In the genomic region with DNA sequence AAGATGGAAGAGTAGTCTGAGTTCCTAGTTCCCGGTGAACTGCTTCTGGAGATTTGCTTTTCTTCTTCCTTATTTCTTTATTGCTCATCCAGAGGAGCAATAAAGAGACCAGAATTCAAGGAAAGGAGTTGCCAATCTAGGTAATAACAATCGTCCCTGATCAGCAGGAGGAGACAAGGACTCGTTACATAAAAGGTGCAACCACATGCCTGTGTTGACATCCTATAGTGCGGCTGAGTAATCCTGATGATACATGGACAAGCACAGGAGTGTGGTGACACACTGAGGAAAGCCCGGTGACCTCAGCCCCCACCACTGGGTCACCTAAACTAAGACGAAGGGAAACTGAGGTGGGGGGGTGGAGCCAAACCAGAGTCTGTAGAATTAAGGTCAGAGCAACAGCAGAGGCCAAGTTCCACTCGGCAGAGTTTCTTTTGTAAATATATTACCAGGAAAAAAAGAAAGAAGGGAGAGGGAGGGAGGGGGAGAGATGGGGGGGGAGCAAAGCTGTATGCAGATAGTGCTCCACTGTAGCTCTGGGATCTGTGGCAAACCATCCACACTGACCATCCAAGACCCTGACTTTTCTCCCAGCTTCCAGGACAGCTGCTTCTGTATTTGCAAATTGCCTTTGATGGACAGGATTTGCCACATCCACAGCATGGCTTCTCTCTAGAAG, we compare ENCODE assay signal across 22 mouse cellular contexts.
DNase-seq lines count a peak whose midpoint lies in the region; ATAC-seq and TF ChIP-seq lines count a peak whose summit lies in the region.
"Had no signal": no experiment of that assay in that cellular context is flagged by ENCODE, and none has a peak within 500 bp of the region (broad histone marks: within the 10 kb centered on the region; RNA-seq: fewer than 3 reads in every experiment).

No protein-coding gene starts in this region.

- no peaks in the 10 kb centered on the region for H3K9me3 ChIP-seq in intestine, embryonic 14.5 days (ENCODE audit: control insufficient read depth, low read length)
- no peaks in the 10 kb centered on the region for H3K9me3 ChIP-seq in intestine, embryonic 15.5 days
- no peaks in the 10 kb centered on the region for H3K9me3 ChIP-seq in intestine, postnatal 0 days (ENCODE audit: control insufficient read depth)
- 0 out of 2 replicates have a peak, but pooled peaks cover 5% of the 10 kb centered on the region for H3K9me3 ChIP-seq in embryonic facial prominence, embryonic 10.5 days
- H3K9me3 ChIP-seq: embryonic facial prominence, embryonic 13.5 days; embryonic facial prominence, embryonic 15.5 days; forebrain, embryonic 10.5 days; forebrain, embryonic 12.5 days had no signal

- DNase-seq in intestine, embryonic 14.5 days (ENCODE audit: low spot score), result peak; percentile 61
- DNase-seq in spleen, adult 18-20 months, result no peak
- no peak for DNase-seq in adrenal gland, postnatal 36 days
- DNase-seq in embryonic facial prominence, embryonic 10.5 days (ENCODE audit: low spot score), result no peak
- DNase-seq: adrenal gland, adult 2 months; adrenal gland, postnatal 10 days; adrenal gland, postnatal 25 days; cerebellum, adult 11-12 months; cerebellum, adult 2 months; cerebellum, adult 9-10 months; cerebellum, postnatal 10 days; cerebellum, postnatal 25 days had no signal

- H3K27ac ChIP-seq in intestine, embryonic 14.5 days (ENCODE audit: low read depth), result no peak overlapping the region
- H3K27ac ChIP-seq in intestine, embryonic 15.5 days, result no peak overlapping the region
- no peak overlapping the region for H3K27ac ChIP-seq in intestine, postnatal 0 days (ENCODE audit: low read depth, low read length)
- H3K27ac ChIP-seq in small intestine, adult 2 months (ENCODE audit: insufficient read depth, low read depth, low read length), result peak overlapping the region; percentile 81
- no peak overlapping the region for H3K27ac ChIP-seq in embryonic facial prominence, embryonic 10.5 days (replicated peaks)
- H3K27ac ChIP-seq: embryonic facial prominence, embryonic 13.5 days; embryonic facial prominence, embryonic 15.5 days; forebrain, embryonic 10.5 days; forebrain, embryonic 12.5 days had no signal

- H3K4me1 ChIP-seq in intestine, embryonic 14.5 days (replicated peaks; ENCODE audit: control insufficient read depth, insufficient read depth, low read length), result no peaks in the 10 kb centered on the region
- no peaks in the 10 kb centered on the region for H3K4me1 ChIP-seq in intestine, embryonic 15.5 days (replicated peaks)
- H3K4me1 ChIP-seq in intestine, postnatal 0 days (replicated peaks; ENCODE audit: control insufficient read depth, insufficient read depth, low read length), result no peaks in the 10 kb centered on the region
- peaks cover 7% of the 10 kb centered on the region for H3K4me1 ChIP-seq in small intestine, adult 2 months (ENCODE audit: control insufficient read depth, insufficient read depth, insufficient read length, low read length)
- H3K4me1 ChIP-seq in embryonic facial prominence, embryonic 10.5 days, result peaks cover 10% of the 10 kb centered on the region; the same call in 1 of the 2 replicates
- H3K4me1 ChIP-seq: forebrain, embryonic 10.5 days; forebrain, embryonic 12.5 days had no signal

- ATAC-seq in intestine, embryonic 14.5 days (replicated peaks; ENCODE audit: low FRiP score, low TSS enrichment, low read depth), result peak; percentile 68; the same call in 1 of the 2 replicates
- peak; percentile 96 for ATAC-seq in intestine, embryonic 15.5 days
- ATAC-seq in intestine, postnatal 0 days, result peak; percentile 88
- ATAC-seq: forebrain, embryonic 14.5 days; forebrain, embryonic 16.5 days had no signal

- H3K27me3 ChIP-seq in intestine, embryonic 14.5 days (replicated peaks; ENCODE audit: control insufficient read depth, insufficient read depth, low read length), result no peaks in the 10 kb centered on the region
- H3K27me3 ChIP-seq in intestine, embryonic 15.5 days (replicated peaks), result no peaks in the 10 kb centered on the region
- H3K27me3 ChIP-seq in intestine, postnatal 0 days (replicated peaks; ENCODE audit: control insufficient read depth, insufficient read depth, low read length), result no peaks in the 10 kb centered on the region
- no peaks in the 10 kb centered on the region for H3K27me3 ChIP-seq in small intestine, adult 2 months (ENCODE audit: control insufficient read depth, insufficient read depth, low read length)
- H3K27me3 ChIP-seq in embryonic facial prominence, embryonic 10.5 days (replicated peaks; ENCODE audit: low read depth, poor library complexity, severe bottlenecking), result no peaks in the 10 kb centered on the region
- H3K27me3 ChIP-seq: embryonic facial prominence, embryonic 15.5 days; forebrain, embryonic 12.5 days had no signal

- no peak for TF ChIP-seq POLR2A in small intestine, adult 2 months (IDR thresholded peaks at IDR 0.05; ENCODE audit: low read depth, low read length)

- H3K4me3 ChIP-seq in intestine, embryonic 14.5 days (ENCODE audit: low read depth, low read length), result no peak overlapping the region
- no peak overlapping the region for H3K4me3 ChIP-seq in intestine, embryonic 15.5 days (replicated peaks)
- no peak overlapping the region for H3K4me3 ChIP-seq in intestine, postnatal 0 days (ENCODE audit: low read depth, low read length)
- H3K4me3 ChIP-seq in small intestine, adult 2 months (ENCODE audit: low read depth, low read length), result peak overlapping the region; percentile 19; the same call in 1 of the 2 replicates
- no peak overlapping the region for H3K4me3 ChIP-seq in embryonic facial prominence, embryonic 10.5 days
- H3K4me3 ChIP-seq: embryonic facial prominence, embryonic 13.5 days; embryonic facial prominence, embryonic 15.5 days; erythroblast, embryonic 14.5 days; forebrain, embryonic 10.5 days; forebrain, embryonic 12.5 days had no signal

- 64% methylated on average over 7 of the region's 7 CpGs for WGBS in intestine, embryonic 14.5 days
- 51% methylated on average over 7 of the region's 7 CpGs for WGBS in intestine, embryonic 15.5 days
- WGBS in intestine, postnatal 0 days, result 33% methylated on average over 7 of the region's 7 CpGs
- WGBS in small intestine, adult 2 months, result 28% methylated on average over 7 of the region's 7 CpGs
- 85% methylated on average over 7 of the region's 7 CpGs for WGBS in embryonic facial prominence, embryonic 10.5 days

- peak; percentile 29; the same call in 1 of the 2 replicates for TF ChIP-seq CTCF in intestine, postnatal 0 days (IDR thresholded peaks at IDR 0.05; ENCODE audit: low read depth)
- no peak for TF ChIP-seq CTCF in small intestine, adult 2 months (IDR thresholded peaks at IDR 0.05; ENCODE audit: extremely low read depth, insufficient read length, insufficient replicate concordance, low read depth, low read length)

- H3K4me2 ChIP-seq in intestine, embryonic 14.5 days (ENCODE audit: low read length), result no peak overlapping the region
- H3K4me2 ChIP-seq in intestine, embryonic 15.5 days (replicated peaks), result no peak overlapping the region
- H3K4me2 ChIP-seq in intestine, postnatal 0 days (replicated peaks; ENCODE audit: low read depth), result no peak overlapping the region
- H3K4me2 ChIP-seq: embryonic facial prominence, embryonic 13.5 days; embryonic facial prominence, embryonic 15.5 days; forebrain, embryonic 12.5 days had no signal

- no peaks in the 10 kb centered on the region for H3K36me3 ChIP-seq in intestine, embryonic 14.5 days (ENCODE audit: control insufficient read depth, insufficient read depth, low read length)
- H3K36me3 ChIP-seq in intestine, embryonic 15.5 days, result no peaks in the 10 kb centered on the region
- H3K36me3 ChIP-seq in intestine, postnatal 0 days (ENCODE audit: control insufficient read depth, insufficient read depth), result no peaks in the 10 kb centered on the region
- H3K36me3 ChIP-seq in small intestine, adult 2 months (ENCODE audit: control insufficient read depth, insufficient read depth, low read length), result no peaks in the 10 kb centered on the region
- no peaks in the 10 kb centered on the region for H3K36me3 ChIP-seq in embryonic facial prominence, embryonic 10.5 days (replicated peaks)
- H3K36me3 ChIP-seq: embryonic facial prominence, embryonic 13.5 days; embryonic facial prominence, embryonic 15.5 days; forebrain, embryonic 10.5 days; forebrain, embryonic 12.5 days had no signal

- no peak overlapping the region for H3K9ac ChIP-seq in intestine, embryonic 14.5 days (ENCODE audit: low read length)
- no peak overlapping the region for H3K9ac ChIP-seq in intestine, embryonic 15.5 days
- no peak overlapping the region for H3K9ac ChIP-seq in intestine, postnatal 0 days (ENCODE audit: low read depth, low read length)
- H3K9ac ChIP-seq: embryonic facial prominence, embryonic 13.5 days; embryonic facial prominence, embryonic 15.5 days; forebrain, embryonic 12.5 days had no signal
